Mouse (Mus musculus) bone marrow macrophage, adult 2 months (primary cell): ENCODE results near the gene Golph3.

ENCODE experiments used
- CTCF ChIP-seq: IDR thresholded peaks from 2 replicates; pipeline ENCODE4 v1.5.1; 2012; ENCODE audit warnings: low read depth, mild to moderate bottlenecking, low read length, moderate library complexity
- POLR2A ChIP-seq: IDR thresholded peaks from 2 replicates; pipeline ENCODE4 v1.6.1; 2012; ENCODE audit warnings: mild to moderate bottlenecking, low read depth, low read length, borderline replicate concordance

- no peak for TF ChIP-seq POLR2A
- TF ChIP-seq CTCF = peak; percentile 69
Observed at GRCm38 (mm10) chr15:12380548-12380947, 59.3 kb downstream of the Golph3 start.
